Mouse (Mus musculus) CH12.LX (cell line): ENCODE data around the gene Zdhhc11.

Source experiments
- CTCF ChIP-seq, 2 experiments: IDR thresholded peaks in 1 of 2; conservative IDR thresholded peaks in 1 of 2; 2 replicates each; pipeline ENCODE4 v1.5.1; 2011 to 2012; ENCODE audit warnings: low read depth in 2 of 2, low read length in 2 of 2, improper control_type of control experiment in 1 of 2, inconsistent platforms in 1 of 2, mild to moderate bottlenecking in 1 of 2, moderate library complexity in 1 of 2
- GABPA ChIP-seq: IDR thresholded peaks from 2 replicates; pipeline ENCODE4 v1.6.1; 2012; ENCODE audit warnings: low read depth, low read length, improper control_type of control experiment, inconsistent platforms; ENCODE audit not compliant: insufficient replicate concordance
- MAX ChIP-seq: IDR thresholded peaks from 2 replicates; pipeline ENCODE4 v1.6.1; 2011; ENCODE audit warnings: low read length, improper control_type of control experiment
- POLR2A ChIP-seq: IDR thresholded peaks from 2 replicates; pipeline ENCODE4 v1.6.1; 2011; ENCODE audit warnings: low read depth, mild to moderate bottlenecking, improper control_type of control experiment, low read length
- RCOR1 ChIP-seq: conservative IDR thresholded peaks from 2 replicates; pipeline ENCODE4 v1.6.1; 2012; ENCODE audit warnings: low read depth, mild to moderate bottlenecking, inconsistent platforms, low read length, improper control_type of control experiment
- USF1 ChIP-seq: IDR thresholded peaks from 2 replicates; pipeline ENCODE4 v1.6.1; 2014; ENCODE audit warnings: low read depth, mild to moderate bottlenecking, inconsistent platforms, low read length, improper control_type of control experiment
- ZC3H11A ChIP-seq: IDR thresholded peaks from 2 replicates; pipeline ENCODE4 v1.6.1; 2012; ENCODE audit warnings: low read depth, mild to moderate bottlenecking, inconsistent platforms, low read length, improper control_type of control experiment
- ZKSCAN1 ChIP-seq: IDR thresholded peaks from 2 replicates; pipeline ENCODE4 v1.6.1; 2012; ENCODE audit warnings: low read depth, inconsistent platforms, low read length, improper control_type of control experiment, borderline replicate concordance
- ZNF384 ChIP-seq: IDR thresholded peaks from 2 replicates; pipeline ENCODE4 v1.6.1; 2012; ENCODE audit warnings: low read depth, low read length, improper control_type of control experiment, inconsistent platforms

DNA sequence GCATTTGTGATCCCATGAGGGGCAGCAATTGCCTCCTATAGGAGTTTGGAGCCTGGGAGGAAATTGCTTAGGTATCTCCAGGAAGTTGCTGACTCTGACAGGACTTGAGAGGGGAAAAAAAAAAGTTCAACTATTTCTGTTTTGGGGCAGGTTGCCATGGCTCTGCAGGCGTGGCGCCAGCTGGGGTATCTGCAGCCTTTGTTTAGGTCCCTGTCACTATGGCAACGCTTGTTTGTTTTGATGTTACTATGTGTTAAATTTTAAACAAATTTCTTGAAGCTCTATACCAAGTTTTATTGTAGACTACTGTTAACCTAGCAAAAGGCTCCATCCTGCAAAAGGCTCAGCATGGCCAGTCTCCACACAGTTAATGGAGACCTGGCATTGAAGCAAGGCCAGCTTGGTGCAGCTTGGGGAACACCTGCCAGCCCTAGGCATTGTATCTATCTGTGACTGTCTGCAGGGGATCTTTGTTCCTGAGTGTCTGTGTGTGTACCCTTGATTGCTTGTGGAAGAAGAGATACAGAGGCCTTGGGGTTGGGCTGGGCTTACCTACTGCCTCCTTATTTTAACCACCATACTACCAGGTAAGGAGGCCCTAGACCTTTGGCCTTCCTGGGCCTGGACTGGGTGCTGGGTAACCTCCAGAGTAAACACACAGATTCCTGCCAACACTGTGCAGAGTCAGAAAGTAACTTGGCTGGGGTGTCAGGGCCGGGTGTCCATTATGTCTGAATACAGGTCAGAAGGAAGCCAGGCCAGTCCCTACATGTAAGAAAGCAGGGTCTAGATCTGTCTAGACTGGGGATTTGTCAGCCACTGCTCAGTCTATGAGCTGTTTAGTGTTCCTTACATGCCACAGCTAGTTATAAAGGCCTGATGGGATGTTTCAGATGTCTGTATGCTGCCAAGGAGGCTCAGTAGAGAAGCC, 61.8 kb downstream of the Zdhhc11 start:
- TF ChIP-seq CTCF (conservative IDR thresholded peaks at IDR 0.05 in 1 of 2, IDR thresholded peaks at IDR 0.05 in 1 of 2; ENCODE audit: low read depth in 2 of 2, low read length in 2 of 2) (no peak), RCOR1 (no peak), POLR2A (no peak), USF1 (no peak), ZKSCAN1 (no peak), ZC3H11A (no peak), MAX (no peak), ZNF384 (0 out of 2 replicates have a peak, but pooled peaks have one; percentile 13), GABPA (no peak)
